Mouse (Mus musculus): Measurements from ENCODE around the gene Ung.

Gene Ung

DNA sequence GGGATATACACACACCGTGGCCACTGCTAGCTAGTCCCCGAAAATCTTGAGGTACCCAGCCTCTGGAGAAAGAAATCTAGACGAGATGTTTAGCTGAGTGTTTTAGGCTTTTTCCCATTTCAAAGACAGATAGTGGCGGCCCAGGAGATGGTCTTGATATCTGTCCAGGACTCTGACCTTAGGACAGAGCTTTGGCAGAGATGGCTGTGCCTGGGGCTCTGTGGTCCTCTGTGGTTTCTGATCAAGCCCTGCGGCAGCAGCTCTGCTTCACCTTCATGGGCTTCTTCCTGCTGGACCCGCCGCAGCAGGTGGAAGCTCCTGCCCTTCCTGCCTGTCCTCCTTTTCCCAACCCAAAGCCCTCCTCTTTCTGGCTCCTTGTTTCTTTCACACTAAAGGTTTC, 40.2 kb downstream of the Ung start:
- DNase-seq (ENCODE audit: low spot score in 2 of 2): no peak

DNA sequence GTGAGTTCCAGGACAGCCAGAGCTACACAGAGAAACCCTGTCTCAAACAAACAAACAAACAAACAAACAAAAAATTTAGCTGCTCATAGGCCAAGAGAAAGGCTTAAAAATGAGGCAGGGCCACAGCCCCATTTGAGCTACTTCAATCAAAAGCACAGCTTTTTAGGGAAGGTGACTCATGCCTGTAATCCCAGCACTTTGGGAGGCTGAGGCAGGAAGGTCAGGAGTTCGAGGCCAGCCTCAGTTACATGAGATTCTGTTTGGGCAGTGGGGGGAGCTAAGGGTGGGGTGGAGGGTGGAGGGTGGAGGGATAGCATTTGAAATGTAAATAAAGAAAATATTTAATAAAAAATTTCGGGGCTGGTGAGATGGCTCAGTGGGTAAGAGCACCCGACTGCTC, 42.8 kb downstream of the Ung start:
- no peak for DNase-seq (ENCODE audit: low spot score in 2 of 2)

DNA sequence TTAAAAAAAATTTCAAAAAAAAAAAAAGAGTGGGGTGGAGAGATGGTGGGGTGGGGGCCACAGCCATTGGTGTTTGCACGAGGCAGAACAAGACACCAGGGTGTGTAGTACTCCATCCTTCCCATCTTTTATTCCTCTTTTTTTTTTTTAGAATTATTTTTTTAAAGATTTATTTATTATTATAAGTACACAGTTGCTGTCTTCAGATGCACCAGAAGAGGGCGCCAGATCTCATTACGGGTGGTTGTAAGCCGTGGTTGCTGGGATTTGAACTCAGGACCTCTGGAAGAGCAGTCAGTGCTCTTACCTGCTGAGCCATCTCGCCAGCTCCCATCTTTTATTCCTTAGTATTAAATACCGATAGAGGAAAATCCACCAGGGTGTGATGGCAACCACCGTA, 43.3 kb downstream of the Ung start:
- DNase-seq (ENCODE audit: low spot score in 2 of 2): no peak

DNA sequence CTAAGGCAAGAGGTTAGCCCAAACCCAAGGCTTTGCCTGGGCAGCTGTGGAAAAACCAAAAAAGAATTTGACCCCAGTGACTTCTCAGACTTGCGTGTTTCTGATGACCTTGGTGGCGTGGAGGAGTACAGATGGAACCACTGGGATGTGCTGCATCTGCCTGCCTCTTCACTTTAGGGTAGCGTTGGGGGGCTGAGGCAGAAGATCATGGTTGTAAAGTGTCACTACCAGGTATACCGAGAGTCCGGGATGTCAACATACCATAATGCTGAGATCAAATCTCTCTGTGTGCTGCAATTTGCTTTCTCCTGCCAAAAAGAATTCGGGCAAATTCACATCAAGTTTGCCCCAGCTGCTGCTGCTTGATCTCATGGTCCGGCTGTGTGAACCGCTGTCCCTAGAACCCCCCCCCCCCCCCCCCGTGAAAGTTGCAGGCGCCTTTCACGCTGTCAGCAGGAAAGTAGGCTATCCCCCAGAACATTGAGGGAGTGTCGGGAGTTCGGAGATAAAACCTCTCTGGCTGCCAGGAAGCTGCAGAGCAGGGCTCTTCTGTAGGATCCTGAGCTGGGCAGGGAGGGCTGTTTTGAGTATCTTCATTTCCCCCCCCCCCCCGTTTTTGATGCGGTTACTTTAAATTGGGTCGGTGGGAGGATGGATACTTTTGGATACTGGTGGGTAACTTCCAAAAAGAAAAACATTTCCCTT, 43.8 kb downstream of the Ung start:
- no peak for DNase-seq (ENCODE audit: low spot score in 2 of 2)

DNA sequence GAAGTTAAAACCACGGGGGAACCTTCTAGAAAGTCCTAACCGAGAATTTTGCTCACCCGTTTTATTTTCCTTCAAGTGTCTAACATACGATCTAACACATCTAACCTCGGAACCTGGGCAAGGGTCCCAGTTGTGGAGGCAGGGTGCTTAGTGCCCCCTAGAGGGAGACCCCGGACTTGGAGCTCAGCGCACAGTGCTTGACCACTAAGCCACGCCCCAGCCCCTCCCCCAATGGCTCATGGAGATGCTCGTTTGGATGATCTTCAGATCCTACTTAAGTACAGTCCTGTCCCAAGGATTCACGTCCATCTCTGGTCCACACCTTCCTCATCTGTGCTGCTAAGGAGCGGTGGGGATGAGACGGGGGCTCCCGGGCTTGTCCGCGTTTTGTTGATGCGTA, 44.5 kb downstream of the Ung start:
- no peak for DNase-seq (ENCODE audit: low spot score in 2 of 2)

DNA sequence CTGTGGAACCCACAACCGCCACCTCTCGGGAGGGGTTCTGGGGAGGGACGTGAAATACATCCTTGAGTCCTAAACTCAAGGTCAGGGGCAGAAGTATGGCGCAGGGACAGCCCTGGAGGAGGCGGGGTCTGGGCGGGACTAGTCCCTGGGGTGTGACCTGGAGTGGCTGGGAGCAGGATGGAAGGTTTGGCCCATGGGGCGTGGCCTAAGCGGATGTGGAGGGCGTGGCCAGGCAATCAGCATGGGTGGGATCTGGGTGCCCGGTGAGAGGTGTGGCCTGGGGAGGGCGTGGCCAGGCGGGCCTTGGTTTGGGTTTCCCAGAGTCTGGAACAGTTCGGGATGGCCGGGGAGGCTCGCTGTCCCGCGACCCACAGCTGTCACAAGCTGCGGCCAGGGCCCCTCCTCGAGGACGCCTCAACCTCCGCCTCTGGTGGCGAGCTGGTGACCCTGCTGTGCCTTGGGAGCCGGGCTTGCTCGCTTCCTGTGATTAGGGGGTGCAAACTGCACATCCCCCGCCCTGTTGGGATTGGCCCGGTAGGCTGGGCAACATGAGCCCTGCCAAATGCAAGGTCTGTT, 45.5 kb downstream of the Ung start:
- peak; percentile 29 to 60 for DNase-seq (ENCODE audit: low spot score in 2 of 2)

DNA sequence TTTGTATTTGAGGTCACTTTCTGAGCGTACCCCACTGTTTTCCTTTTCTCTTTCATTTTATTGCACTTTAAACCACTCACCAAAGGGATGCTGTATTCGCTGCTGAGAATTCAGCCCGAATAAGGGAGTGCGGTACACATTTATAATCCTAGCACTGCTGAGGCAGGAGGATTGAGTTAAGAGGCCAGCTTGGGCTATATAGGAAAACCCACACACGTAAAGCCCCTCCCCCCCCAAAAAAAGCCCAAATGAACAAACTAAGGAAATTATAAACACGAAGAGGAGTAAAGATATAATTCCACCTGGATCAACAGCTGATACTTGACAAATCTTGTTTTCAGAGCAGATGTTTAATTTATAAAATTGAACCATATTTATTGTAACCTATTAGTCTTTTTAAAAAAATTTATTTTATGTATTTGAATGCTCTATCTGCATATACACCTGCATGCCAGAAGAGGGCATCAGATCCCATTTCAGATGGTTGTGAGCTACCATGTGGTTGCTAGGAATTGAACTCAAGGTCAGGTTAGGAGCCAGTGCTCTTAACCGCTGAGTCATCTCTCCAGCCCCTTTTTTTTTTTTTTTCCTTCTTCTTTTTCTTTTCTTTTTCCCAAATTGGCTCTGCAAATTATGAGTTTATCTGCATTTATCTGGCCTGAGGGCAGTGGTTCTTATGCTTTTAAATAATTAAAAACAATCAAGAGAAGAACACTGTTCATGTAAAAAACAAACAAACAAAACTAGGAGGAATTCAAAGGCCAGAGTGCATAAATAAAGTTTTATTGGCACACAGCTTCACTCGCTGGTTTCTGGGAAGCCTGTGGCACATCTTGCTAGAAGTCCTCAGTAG, 46.6 kb downstream of the Ung start:
- no peak for DNase-seq (ENCODE audit: low spot score in 2 of 2)

DNA sequence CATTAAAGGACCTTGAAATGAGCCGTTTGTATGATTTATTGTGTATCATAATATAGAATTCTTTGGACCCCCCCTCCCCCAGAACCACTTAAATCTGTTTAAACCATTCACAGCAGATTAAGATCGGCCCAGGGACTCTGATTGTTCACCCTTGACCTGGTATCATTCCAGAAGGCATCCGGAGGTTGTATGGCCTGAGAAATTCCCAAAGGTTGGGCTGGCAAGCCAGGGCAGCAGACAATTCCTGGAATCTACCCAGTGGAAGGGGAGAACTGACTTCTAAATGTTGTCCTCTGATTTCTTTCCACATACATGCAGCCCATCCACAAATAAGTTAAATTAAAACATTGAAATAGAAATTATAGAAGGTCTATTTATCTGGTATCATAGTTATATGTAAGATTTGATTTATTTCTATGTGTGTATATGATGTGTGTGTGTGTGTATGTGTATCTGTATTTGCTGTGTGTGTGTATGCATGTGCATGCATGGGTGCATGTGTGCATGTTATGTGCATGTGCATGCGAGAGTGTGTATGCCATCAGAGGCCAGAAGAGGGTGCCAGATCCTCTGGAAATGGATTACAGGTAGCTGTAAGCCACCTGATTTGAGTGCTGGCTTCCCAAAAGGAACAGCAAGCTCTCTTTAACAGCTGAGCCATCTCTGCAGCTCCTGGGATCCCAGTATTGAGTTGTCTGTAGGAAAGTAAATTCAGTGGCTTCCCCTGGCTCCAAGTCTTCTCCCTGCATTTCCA, 48.0 kb downstream of the Ung start:
- no peak for DNase-seq (ENCODE audit: low spot score in 2 of 2)

DNA sequence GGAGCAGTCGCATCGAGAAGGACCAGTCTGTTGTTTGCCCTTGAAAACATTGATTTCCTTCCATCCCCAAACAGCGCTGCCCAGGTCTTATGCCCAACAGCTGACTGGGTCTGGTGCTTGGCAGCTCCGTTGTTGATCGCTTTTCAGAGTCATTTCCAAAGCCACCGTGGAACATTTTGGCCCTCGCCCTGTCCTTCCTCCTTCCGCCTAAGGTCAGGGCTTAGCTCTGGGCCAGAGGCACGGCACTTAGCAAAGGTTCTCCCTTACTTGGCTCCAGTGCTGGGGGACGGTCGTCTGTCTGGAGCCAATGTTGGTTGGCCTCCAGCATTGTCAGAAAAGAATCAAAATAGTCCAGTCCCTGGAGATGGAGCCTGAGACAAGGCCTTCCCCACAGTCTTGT, 49.4 kb downstream of the Ung start:
- no peak for DNase-seq (ENCODE audit: low spot score in 2 of 2)

DNA sequence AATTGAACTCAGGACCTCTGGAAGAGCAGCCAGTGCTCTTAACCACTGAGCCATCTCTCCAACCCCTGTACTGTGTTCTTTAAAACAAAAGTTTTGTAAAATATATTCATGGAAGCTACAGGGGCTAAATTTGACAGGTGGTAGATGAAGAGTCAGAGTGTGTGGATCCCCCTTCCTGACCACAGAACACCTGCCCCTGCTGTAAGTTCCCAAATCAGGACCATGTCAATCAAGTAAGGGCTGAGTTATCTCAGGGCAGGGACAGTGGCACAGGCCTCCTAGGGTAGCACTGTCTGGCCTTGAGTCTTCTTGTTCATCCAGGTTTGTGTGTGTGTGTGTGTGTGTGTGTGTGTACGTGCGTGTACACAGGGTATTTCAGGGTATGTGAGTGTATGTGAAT, 53.3 kb downstream of the Ung start:
- no peak for DNase-seq (ENCODE audit: low spot score in 2 of 2)

DNA sequence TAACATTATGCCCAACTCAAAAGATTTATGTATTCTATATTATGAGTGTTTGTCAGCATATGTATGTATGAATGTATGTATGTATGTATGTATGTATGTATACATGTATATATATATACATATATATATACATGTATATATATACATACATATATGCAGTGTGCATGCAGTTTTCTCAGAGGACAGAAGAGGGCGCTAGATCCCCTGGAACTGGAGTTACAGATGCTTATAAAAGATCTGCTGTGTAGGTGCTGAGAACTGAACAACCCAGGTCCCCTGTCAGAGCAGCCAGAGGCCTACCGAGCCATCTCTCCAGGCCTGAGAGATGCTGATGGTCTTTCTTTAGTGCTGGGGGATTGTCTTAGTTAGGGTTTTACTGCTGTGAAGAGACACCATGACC, 56.9 kb downstream of the Ung start:
- DNase-seq (ENCODE audit: low spot score in 2 of 2): no peak

All from right cerebral cortex, adult 2 months (tissue).